Mouse (Mus musculus) c-Kit-positive CD71-positive TER-119-negative erythroid progenitor cells, embryonic 14.5 days (primary cell): ENCODE results near the gene Gm11639.
A peak's percentile ranks its signal among the peaks of the same experiment; 100 is the strongest.

Experiments
- DNase-seq: peaks from one replicate; pipeline ENCODE4 v3.0.0-alpha.2; 2013; ENCODE audit warnings: low read depth

The Gm11639 gene

GRCm38 (mm10) chr11:104685548-104685947 lies at the start of gene Gm11639:
Gm11639 (plus strand) TSS chr11:104685707.
- DNase-seq: peak; percentile 48

- DNase-seq: no peak
These were observed 48.5 kb upstream of the Gm11639 start for GRCm38 (mm10) chr11:104637010-104637409.

- no peak for DNase-seq
These were observed 47.5 kb upstream of the Gm11639 start for GRCm38 (mm10) chr11:104638006-104638405.

- no peak for DNase-seq
These were observed 46.6 kb upstream of the Gm11639 start for GRCm38 (mm10) chr11:104638906-104639305.

- DNase-seq: no peak
These were observed 45.9 kb upstream of the Gm11639 start for GRCm38 (mm10) chr11:104639634-104640033.

- DNase-seq: no peak
These were observed 44.6 kb upstream of the Gm11639 start for GRCm38 (mm10) chr11:104640894-104641293.

- DNase-seq: no peak
These were observed 42.3 kb upstream of the Gm11639 start for GRCm38 (mm10) chr11:104643236-104643635.

- no peak for DNase-seq
These were observed 40.1 kb upstream of the Gm11639 start for GRCm38 (mm10) chr11:104645402-104645801.

GRCm38 (mm10) chr11:104646173-104646572 lies 39.3 kb upstream of the Gm11639 start:
- DNase-seq: no peak

- DNase-seq: no peak
These were observed 38.9 kb upstream of the Gm11639 start for GRCm38 (mm10) chr11:104646611-104647010.

- no peak for DNase-seq
These were observed 38.2 kb upstream of the Gm11639 start for GRCm38 (mm10) chr11:104647188-104647867.

GRCm38 (mm10) chr11:104648571-104648970 lies 36.9 kb upstream of the Gm11639 start:
- peak; percentile 40 for DNase-seq

- DNase-seq: no peak
These were observed 24.9 kb upstream of the Gm11639 start for GRCm38 (mm10) chr11:104660599-104660998.

GRCm38 (mm10) chr11:104661106-104661505 lies 24.4 kb upstream of the Gm11639 start:
- DNase-seq: peak; percentile 54

- peak; percentile 33 for DNase-seq
These were observed 23.8 kb upstream of the Gm11639 start for GRCm38 (mm10) chr11:104661531-104662205.

GRCm38 (mm10) chr11:104662573-104662972 lies 22.9 kb upstream of the Gm11639 start:
- DNase-seq: no peak

GRCm38 (mm10) chr11:104663241-104663877 lies 22.1 kb upstream of the Gm11639 start:
- no peak for DNase-seq

- no peak for DNase-seq
These were observed 21.6 kb upstream of the Gm11639 start for GRCm38 (mm10) chr11:104663878-104664261.

- no peak for DNase-seq
These were observed 21.1 kb upstream of the Gm11639 start for GRCm38 (mm10) chr11:104664441-104664840.

GRCm38 (mm10) chr11:104667399-104667798 lies 18.1 kb upstream of the Gm11639 start:
- DNase-seq: no peak

- DNase-seq: no peak
These were observed 12.1 kb upstream of the Gm11639 start for GRCm38 (mm10) chr11:104673412-104673811.

- no peak for DNase-seq
These were observed 10.7 kb upstream of the Gm11639 start for GRCm38 (mm10) chr11:104674768-104675167.

GRCm38 (mm10) chr11:104693235-104693634 lies 7.7 kb downstream of the Gm11639 start:
- DNase-seq: no peak
